Mouse (Mus musculus) lung, embryonic 14.5 days (tissue): ENCODE results near the gene Fads2. TPM values are rescaled to one million over a fixed set of nuclear protein-coding genes. Genes with fewer than 3 reads are reported as not detected.

Experiments
- ATAC-seq: fragments of 200-750 bp; cut with Nextera tagmentation; 2 replicates; pipeline ENCODE4 v1.8.0; 2017; ENCODE audit warnings: mild to moderate bottlenecking, moderate TSS enrichment, moderate library complexity; ENCODE audit not compliant: insufficient read depth
- DNase-seq: peaks from one replicate; pipeline ENCODE4 v3.0.0-alpha.2; 2015
- H3K27ac ChIP-seq: fragments of 300-500 bp; sonication (generic); 2 replicates; pipeline ENCODE4 v1.5.1; 2014; ENCODE audit warnings: low read depth, mild to moderate bottlenecking, moderate library complexity
- H3K27me3 ChIP-seq: fragments of 300-500 bp; sonication (generic); 2 replicates; pipeline ENCODE4 v1.6.1; 2014; ENCODE audit warnings: low read length, control low read depth; ENCODE audit not compliant: insufficient read depth
- H3K36me3 ChIP-seq: fragments of 300-500 bp; sonication (generic); 2 replicates; pipeline ENCODE4 v1.6.1; 2014; ENCODE audit warnings: control low read depth; ENCODE audit not compliant: insufficient read depth
- H3K4me1 ChIP-seq: fragments of 300-500 bp; sonication (generic); 2 replicates; pipeline ENCODE4 v1.6.1; 2014; ENCODE audit warnings: antibody characterized with exemption, control low read depth; ENCODE audit not compliant: insufficient read depth
- H3K4me2 ChIP-seq: fragments of 300-500 bp; sonication (generic); 2 replicates; pipeline ENCODE4 v1.6.1; 2014; ENCODE audit warnings: mild to moderate bottlenecking
- H3K4me3 ChIP-seq: fragments of 300-500 bp; sonication (generic); 2 replicates; pipeline ENCODE4 v1.5.1; 2014; ENCODE audit warnings: low read depth, low read length
- H3K9ac ChIP-seq: fragments of 300-500 bp; sonication (generic); 2 replicates; pipeline ENCODE4 v1.6.1; 2014
- H3K9me3 ChIP-seq: fragments of 300-500 bp; sonication (generic); 2 replicates; pipeline ENCODE4 v1.6.1; 2016; ENCODE audit warnings: low read depth, low read length, control low read depth
- CTCF ChIP-seq: IDR thresholded peaks from 2 replicates; pipeline ENCODE4 v1.5.1; 2016; ENCODE audit warnings: antibody characterized with exemption, low read depth
- WGBS: fragments of 180-500 bp; shearing (Covaris S2); extraction: QIAGEN DNeasy Blood & Tissue Kit; methylation state at CpG from one replicate; pipeline ENCODE4 v1.1.7; 2014; 5-methylcytosine and 5-hydroxymethylcytosine counted together
- polyA plus RNA-seq: library from polyadenylated mRNA; unstranded; fragments of >200 nt; fragmentation: Nextera tagmentation; extraction: Ambion mirVana; gene quantifications from 2 replicates; pipeline ENCODE4 v1.2.1, GENCODE M21; 2014

Fads2 gene
- polyA plus RNA-seq, 1 experiment from 2014 or later = 40.5 TPM

DNA sequence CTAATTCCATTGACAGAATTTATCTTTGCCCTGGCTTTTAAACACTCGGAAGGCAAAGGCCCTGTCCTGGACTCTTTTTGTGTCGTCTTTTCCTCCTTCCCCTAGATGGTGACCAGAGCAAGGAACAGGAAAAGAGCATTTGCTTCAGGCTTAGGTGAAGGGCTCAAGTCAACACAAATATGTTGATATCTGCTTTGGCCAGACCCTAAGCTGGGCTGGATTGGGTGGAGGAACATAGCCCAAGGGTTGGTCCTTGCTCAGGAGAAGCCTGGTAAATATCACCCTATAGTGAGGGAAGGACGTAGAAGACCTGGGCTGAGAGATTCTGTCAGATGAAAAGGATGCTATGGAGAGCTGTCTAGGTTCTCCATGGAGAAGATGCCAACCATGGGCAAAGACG lies 85.4 kb downstream of the Fads2 start:
- no peak for TF ChIP-seq CTCF
- ATAC-seq (no peak), DNase-seq (no peak)
- no peak overlapping the region; the same call in 1 of the 2 replicates for H3K9ac ChIP-seq
- peak overlapping the region; percentile 30; the same call in 1 of the 2 replicates for H3K27ac ChIP-seq
- no peaks in the 10 kb centered on the region for H3K36me3 ChIP-seq
- WGBS = 79% methylated on average over 4 of the region's 4 CpGs
- no peaks in the 10 kb centered on the region for H3K27me3 ChIP-seq
- peaks cover 11% of the 10 kb centered on the region; the same call in 1 of the 2 replicates for H3K4me1 ChIP-seq
- no peak overlapping the region; the same call in 1 of the 2 replicates for H3K4me2 ChIP-seq
- H3K4me3 ChIP-seq = peak overlapping the region; percentile 22; the same call in 1 of the 2 replicates
- no peaks in the 10 kb centered on the region for H3K9me3 ChIP-seq

DNA sequence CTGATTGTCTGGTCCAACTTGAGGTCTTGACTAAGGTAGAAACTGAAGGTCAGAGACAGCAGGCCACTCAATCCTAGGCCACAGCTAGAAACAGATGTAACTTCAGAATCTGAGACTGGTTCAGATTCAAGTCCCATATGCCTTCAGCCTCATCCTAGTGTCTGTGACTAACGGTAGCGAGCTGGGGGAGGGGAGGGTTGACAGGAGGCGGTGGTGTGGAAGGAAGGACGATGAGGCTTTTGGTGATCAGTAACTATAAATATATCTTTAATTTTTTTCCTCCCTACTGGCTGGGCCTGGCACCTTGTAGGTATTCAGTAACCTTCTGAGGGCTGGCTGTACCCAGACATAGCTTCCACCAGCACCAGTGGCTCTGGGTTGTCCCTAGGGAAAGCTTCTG lies 86.1 kb downstream of the Fads2 start:
- H3K27ac ChIP-seq = peak overlapping the region; percentile 30
- peak overlapping the region; percentile 22; the same call in 1 of the 2 replicates for H3K4me3 ChIP-seq
- H3K4me1 ChIP-seq = peaks cover 11% of the 10 kb centered on the region; the same call in 1 of the 2 replicates
- no peak overlapping the region for H3K4me2 ChIP-seq
- DNase-seq (no peak), ATAC-seq (no peak)
- no peak for TF ChIP-seq CTCF
- H3K9me3 ChIP-seq = no peaks in the 10 kb centered on the region
- H3K9ac ChIP-seq = peak overlapping the region; percentile 29; the same call in 1 of the 2 replicates
- 43% methylated on average over 4 of the region's 4 CpGs for WGBS
- no peaks in the 10 kb centered on the region for H3K36me3 ChIP-seq
- no peaks in the 10 kb centered on the region for H3K27me3 ChIP-seq

DNA sequence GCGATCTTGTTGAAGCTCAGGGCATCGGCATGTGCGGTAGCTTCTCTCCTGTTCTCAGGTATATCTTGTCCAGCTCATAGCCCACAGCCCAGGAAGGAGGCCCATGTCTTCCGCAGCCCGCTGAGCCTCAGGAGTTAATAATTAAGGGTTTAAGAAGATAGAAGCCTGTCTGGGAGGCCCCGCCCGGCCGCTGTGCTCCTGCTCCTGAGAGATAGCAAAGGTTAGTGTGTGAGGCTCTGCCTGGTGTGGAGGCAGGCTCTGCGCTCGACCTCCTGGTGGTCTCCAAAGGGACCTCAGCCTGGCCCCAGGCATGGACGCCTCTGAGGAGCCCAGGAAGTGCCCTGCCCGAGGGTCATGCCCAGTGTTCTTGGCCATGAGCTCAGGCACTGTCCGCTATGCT lies 86.7 kb downstream of the Fads2 start:
- H3K27me3 ChIP-seq = no peaks in the 10 kb centered on the region
- H3K27ac ChIP-seq = peak overlapping the region; percentile 64; the same call in 1 of the 2 replicates
- H3K9me3 ChIP-seq = no peaks in the 10 kb centered on the region
- H3K9ac ChIP-seq = peak overlapping the region; percentile 41; the same call in 1 of the 2 replicates
- peaks cover 11% of the 10 kb centered on the region; the same call in 1 of the 2 replicates for H3K4me1 ChIP-seq
- TF ChIP-seq CTCF = no peak
- 64% methylated on average over 13 of the region's 13 CpGs for WGBS
- H3K4me3 ChIP-seq = peak overlapping the region; percentile 22; the same call in 1 of the 2 replicates
- DNase-seq (no peak), ATAC-seq (no peak)
- no peaks in the 10 kb centered on the region for H3K36me3 ChIP-seq
- peak overlapping the region; percentile 11; the same call in 1 of the 2 replicates for H3K4me2 ChIP-seq

DNA sequence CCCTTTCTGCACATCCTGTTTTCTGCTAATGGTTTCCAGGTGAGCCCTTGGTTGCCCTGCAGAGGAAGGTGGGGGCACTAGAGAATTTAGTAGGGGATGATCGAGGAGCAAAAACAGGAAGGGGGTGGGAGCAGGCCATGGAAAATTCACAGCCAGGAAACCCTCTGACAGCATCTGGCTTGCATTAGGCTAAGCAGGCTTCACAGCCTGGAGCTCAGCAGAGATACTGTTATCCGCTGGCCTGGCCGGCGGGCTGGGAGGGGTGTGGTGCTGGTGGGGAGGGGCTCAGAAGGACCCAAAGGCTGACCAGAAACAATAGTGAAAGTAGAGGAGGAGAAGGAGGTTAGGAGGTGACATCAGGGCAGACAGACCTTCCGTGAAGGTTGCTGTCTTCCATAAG lies 87.6 kb downstream of the Fads2 start:
- H3K9me3 ChIP-seq = no peaks in the 10 kb centered on the region

DNA sequence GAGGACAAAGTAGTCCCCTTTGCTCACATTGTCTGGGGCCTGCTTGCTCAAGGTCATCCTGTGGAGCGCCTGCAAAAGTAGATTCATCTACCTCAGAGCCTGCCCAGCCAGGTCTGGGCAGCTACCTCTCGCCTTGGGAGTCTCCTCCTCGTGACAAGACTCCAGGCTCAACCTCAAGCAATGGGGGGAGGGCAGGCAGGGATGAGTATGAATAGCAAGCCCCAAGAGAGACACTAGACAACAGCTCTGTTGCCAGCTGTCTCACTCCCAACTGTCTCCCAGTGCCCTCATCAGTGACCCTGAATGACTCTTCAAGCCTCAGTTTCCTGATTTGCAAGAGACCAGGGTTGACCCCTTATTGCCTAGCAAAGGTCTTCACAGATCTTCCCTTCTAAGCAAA lies 88.2 kb downstream of the Fads2 start:
- Histone ChIP-seq H3K4me2 (no peak overlapping the region), H3K27ac (peak overlapping the region; percentile 88), H3K36me3 (no peaks in the 10 kb centered on the region), H3K9ac (no peak overlapping the region), H3K27me3 (no peaks in the 10 kb centered on the region), H3K4me3 (no peak overlapping the region), H3K9me3 (no peaks in the 10 kb centered on the region), H3K4me1 (peaks cover 11% of the 10 kb centered on the region; the same call in 1 of the 2 replicates)
- TF ChIP-seq CTCF = no peak
- ATAC-seq = no peak
- no peak for DNase-seq
- 16% methylated on average over 3 of the region's 3 CpGs for WGBS

More for the DNA sequence above, 87.6 kb downstream of the Fads2 start:
- 37% methylated on average over 5 of the region's 5 CpGs for WGBS
- H3K4me1 ChIP-seq = peaks cover 11% of the 10 kb centered on the region; the same call in 1 of the 2 replicates
- peak overlapping the region; percentile 88 for H3K27ac ChIP-seq
- ATAC-seq = no peak
- TF ChIP-seq CTCF = no peak
- no peak overlapping the region for H3K9ac ChIP-seq
- H3K4me3 ChIP-seq = no peak overlapping the region
- H3K36me3 ChIP-seq = no peaks in the 10 kb centered on the region
- DNase-seq = no peak
- no peaks in the 10 kb centered on the region for H3K27me3 ChIP-seq
- H3K4me2 ChIP-seq = peak overlapping the region; percentile 11; the same call in 1 of the 2 replicates

GRCm38 (mm10) chr19:10012827-10013278 lies 88.7 kb downstream of the Fads2 start:
- peak; percentile 80 for ATAC-seq
- Histone ChIP-seq H3K27ac (peak overlapping the region; percentile 88), H3K4me2 (no peak overlapping the region), H3K9ac (peak overlapping the region; percentile 40; the same call in 1 of the 2 replicates), H3K9me3 (no peaks in the 10 kb centered on the region), H3K4me3 (no peak overlapping the region), H3K4me1 (peaks cover 11% of the 10 kb centered on the region; the same call in 1 of the 2 replicates), H3K27me3 (no peaks in the 10 kb centered on the region), H3K36me3 (no peaks in the 10 kb centered on the region)
- TF ChIP-seq CTCF = no peak
- DNase-seq = peak; percentile 87
- 6% methylated on average over 6 of the region's 6 CpGs for WGBS

Other genes with a start within 250 kb of the Fads2 start
- 120 and 137 TPM in 2 replicates for gene Incenp, start 202.2 kb downstream of the Fads2 start, polyA plus RNA-seq
- gene Fth1, start 121.1 kb downstream of the Fads2 start, polyA plus RNA-seq = 1,651 and 1,692 TPM in 2 replicates
- gene Best1, start 100.1 kb downstream of the Fads2 start, polyA plus RNA-seq = 1.0 and 1.4 TPM in 2 replicates
- 30.9 and 34.0 TPM in 2 replicates for gene Rab3il1, start 100.1 kb downstream of the Fads2 start, polyA plus RNA-seq
- 31.1 and 38.8 TPM in 2 replicates for gene Fads3, start 60.2 kb downstream of the Fads2 start, polyA plus RNA-seq
- gene Fads1, start 81.1 kb upstream of the Fads2 start, polyA plus RNA-seq = 112 and 117 TPM in 2 replicates
- gene Tmem258, start 102.3 kb upstream of the Fads2 start, polyA plus RNA-seq = 449 and 486 TPM in 2 replicates
- 113 and 114 TPM in 2 replicates for gene Fen1, start 102.4 kb upstream of the Fads2 start, polyA plus RNA-seq
- gene Myrf, start 139.0 kb upstream of the Fads2 start, polyA plus RNA-seq = 14.1 TPM in 2 replicates
- 2.5 and 3.4 TPM in 2 replicates for gene Dagla, start 203.1 kb upstream of the Fads2 start, polyA plus RNA-seq